Mouse (Mus musculus) brain, embryonic 14.5 days (tissue): ENCODE data around the gene Zfp36. TPM values are rescaled to one million over a fixed set of nuclear protein-coding genes. Genes with fewer than 3 reads are reported as not detected.
A peak's percentile ranks its signal among the peaks of the same experiment; 100 is the strongest.

Source experiments
- DNase-seq: peaks from one replicate; pipeline ENCODE4 v3.0.0-alpha.2; 2011; ENCODE audit warnings: low read depth
- CTCF ChIP-seq: fragments of 200-500 bp; IDR thresholded peaks from 2 replicates; pipeline ENCODE4 v1.5.1; 2012; ENCODE audit warnings: inconsistent platforms, mild to moderate bottlenecking, moderate library complexity, borderline replicate concordance; ENCODE audit not compliant: insufficient read depth, insufficient read length; ENCODE audit errors: extremely low read depth
- POLR2A ChIP-seq: fragments of 200-500 bp; IDR thresholded peaks from 2 replicates; pipeline ENCODE4 v1.6.1; 2012; ENCODE audit warnings: mild to moderate bottlenecking, inconsistent platforms, borderline replicate concordance; ENCODE audit not compliant: poor library complexity, insufficient read depth, insufficient read length, severe bottlenecking; ENCODE audit errors: extremely low read depth
- polyA plus RNA-seq: library from polyadenylated mRNA; depleted of rRNA; stranded (reverse); fragments of >200 nt; gene quantifications from 2 replicates; pipeline ENCODE4 v1.2.3, GENCODE M21; 2012

Gene Zfp36
- polyA plus RNA-seq, 1 experiment = 4.1 TPM

GRCm38 (mm10) chr7:28356981-28357380 lies 23.1 kb downstream of the Zfp36 start:
- TF ChIP-seq POLR2A (no peak), CTCF (no peak)
- DNase-seq = no peak

DNA sequence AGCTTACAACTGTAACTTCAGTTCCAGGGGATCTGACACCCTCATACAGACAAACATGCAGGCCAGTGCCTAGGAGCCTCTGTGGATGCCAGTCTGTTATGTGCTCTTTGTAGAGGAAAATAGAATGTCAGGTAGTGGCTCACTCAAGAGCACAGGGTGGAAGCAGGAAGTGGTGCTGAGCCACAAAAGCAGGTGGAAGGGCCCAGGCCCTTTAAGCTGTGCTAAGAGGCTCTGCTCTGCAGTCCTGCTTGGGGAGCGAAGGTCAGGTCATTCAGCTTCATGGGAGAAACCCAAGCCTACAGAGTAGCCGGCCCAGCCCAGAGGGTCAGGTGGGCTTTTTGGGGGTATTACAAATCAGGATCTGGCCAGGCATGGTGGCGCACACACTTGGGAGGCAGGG lies 24.8 kb downstream of the Zfp36 start:
- DNase-seq = no peak
- TF ChIP-seq POLR2A (no peak), CTCF (no peak)

- no peak for TF ChIP-seq POLR2A
- TF ChIP-seq CTCF = no peak
- DNase-seq = no peak
Observed at GRCm38 (mm10) chr7:28354596-28354995, 25.5 kb downstream of the Zfp36 start.

DNA sequence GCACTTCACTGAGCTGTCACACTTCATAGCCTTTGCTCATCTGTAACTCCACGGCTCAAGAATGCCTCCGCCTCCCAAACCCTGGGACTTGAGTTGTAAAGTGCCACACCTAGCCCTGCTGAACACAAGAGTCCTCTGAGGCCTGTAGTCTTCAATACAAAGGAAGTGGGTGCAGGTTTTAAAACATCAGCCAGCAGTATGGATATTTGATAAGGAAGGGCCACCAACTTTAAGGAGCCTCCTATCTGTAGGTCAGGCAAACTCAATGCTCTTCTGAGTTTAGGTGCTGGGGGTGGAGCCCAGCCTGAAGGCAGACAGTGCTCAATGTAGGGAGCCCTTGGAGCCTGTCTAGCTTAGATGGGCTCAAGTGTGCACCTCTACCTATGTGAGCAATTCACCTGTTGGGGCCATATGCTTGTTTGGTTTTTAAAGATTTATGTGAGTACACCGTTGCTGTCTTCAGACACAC lies 25.9 kb downstream of the Zfp36 start:
- TF ChIP-seq CTCF = no peak
- no peak for TF ChIP-seq POLR2A
- no peak for DNase-seq

DNA sequence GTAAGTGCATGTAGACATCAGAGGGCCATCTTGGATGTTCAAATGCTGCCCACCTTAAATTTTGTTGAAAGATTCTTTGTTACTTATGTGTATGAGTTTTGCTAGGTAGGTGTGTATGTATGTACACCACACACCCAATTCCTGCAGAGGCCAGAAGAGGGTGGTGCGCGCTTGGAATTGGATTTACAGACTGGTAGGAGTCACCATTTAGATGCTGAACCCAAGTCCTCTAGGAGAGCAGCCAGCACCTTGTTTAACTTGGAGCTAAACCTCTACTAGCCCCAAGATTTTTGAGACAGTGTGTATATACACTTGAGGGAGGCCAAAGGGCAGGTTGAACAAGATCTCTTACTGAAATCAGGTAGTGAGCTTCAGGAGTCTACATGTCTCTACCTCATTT lies 26.8 kb downstream of the Zfp36 start:
- DNase-seq = no peak
- TF ChIP-seq POLR2A (no peak), CTCF (no peak)

DNA sequence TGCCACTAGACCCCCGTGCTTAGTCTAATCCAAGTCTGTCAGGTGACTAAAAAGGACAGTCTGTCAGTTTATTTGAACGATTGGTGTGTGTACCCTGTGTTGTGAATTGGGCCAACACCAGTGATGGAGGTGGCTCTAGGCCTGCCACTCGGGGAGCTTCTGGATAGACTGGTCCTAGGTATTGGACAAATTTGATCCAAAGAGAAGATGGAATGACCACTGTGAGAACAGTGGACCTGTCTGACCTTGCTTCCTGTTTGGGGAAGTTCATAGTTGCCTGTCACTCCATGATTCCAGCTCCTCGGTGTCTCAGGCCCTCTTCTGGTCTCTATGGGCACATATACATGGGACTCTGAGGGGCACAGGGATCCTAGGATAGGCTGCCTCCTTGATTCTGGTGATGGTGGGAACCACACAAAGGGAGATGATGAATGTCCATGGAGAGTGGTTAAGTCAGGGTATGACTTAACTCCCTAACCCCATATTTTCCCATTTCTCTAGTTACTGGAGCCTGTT lies 28.3 kb downstream of the Zfp36 start:
- DNase-seq = no peak
- TF ChIP-seq POLR2A (no peak), CTCF (no peak)

- peak; percentile 99 for DNase-seq
- TF ChIP-seq CTCF (no peak), POLR2A (peak; percentile 62; the same call in 1 of the 2 replicates)
Observed at GRCm38 (mm10) chr7:28350155-28350883, 29.7 kb downstream of the Zfp36 start, which contains the start of gene Rps16. Gene Rps16 (plus strand): TSS chr7:28350652.

DNA sequence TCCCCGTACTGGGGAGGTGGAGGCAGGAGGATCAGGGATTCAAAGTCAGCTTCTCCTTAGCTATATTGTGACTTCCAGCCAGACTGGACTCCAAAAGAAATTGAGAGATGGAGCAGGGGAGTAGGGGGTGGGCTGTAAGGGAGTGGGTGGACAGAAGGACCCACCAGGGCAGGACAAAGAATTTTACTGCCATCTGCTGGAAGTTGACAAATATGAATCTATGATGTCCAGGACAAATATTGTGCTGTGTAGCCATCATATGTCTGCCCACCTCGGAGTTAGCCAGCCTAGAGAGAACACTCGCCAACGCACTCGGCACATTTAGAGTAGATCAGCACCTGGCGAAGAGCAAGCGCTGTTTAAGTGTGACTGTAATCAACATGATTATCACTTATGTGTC lies 31.5 kb downstream of the Zfp36 start:
- TF ChIP-seq CTCF (peak; percentile 20; the same call in 1 of the 2 replicates), POLR2A (no peak)

GRCm38 (mm10) chr7:28347746-28348145 lies 32.3 kb downstream of the Zfp36 start:
- TF ChIP-seq CTCF (no peak), POLR2A (no peak)
- no peak for DNase-seq

More for the DNA sequence above, 31.5 kb downstream of the Zfp36 start:
- peak; percentile 33 for DNase-seq

DNA sequence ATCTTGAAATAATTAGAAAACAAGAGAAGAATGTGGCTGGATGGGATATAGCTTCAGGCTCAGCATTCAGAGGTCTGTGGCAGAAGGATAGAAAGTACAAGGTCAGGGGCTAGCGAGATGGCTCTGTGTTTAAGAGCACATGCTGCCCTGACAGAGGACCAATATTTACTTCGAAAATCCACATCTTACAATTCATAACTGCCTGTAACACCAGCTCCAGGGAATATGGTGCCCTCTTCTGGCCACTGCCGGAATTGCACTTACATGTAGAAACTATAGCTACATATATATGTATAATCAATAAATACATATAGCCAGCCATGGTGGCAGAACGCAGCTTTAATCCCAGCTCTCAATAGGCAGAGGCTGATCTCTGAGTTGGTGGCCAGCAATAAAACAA lies 35.4 kb downstream of the Zfp36 start:
- TF ChIP-seq CTCF = peak; percentile 77; the same call in 1 of the 2 replicates
- TF ChIP-seq POLR2A = no peak
- peak; percentile 87 for DNase-seq

- no peak for DNase-seq
- TF ChIP-seq CTCF (no peak), POLR2A (no peak)
Observed at GRCm38 (mm10) chr7:28341381-28341780, 38.7 kb downstream of the Zfp36 start.

DNA sequence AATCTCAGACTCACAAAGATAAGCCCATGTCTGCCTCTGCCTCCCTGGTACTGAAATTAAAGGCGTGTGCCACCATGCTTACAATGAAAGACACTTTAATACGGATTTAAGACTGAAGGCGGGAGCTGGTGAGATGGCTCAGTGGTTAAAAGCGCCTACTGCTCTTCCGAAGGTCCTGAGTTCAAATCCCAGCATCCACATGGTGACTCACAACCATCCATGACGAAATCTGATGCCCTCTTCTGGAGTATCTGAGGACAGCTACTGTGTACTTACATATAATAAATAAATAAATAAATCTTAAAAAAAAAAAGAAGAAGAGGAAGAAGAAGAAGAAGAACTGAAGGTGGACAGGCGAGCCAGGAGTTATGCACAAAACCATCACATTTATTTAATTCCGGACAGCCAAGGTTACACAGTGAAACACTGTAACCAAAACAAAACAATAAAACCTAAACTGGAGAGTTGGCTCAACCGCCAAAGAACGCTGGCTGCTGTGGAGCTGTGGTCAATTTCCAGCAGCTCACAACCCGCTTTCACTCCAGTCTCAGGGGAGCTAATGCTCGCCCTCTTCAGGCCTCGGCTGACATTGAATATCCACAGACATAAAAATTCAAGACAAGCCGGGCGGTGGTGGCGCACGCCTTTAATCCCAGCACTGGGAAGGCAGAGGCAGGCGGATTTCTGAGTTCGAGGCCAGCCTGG lies 40.7 kb downstream of the Zfp36 start:
- peak; percentile 53 for DNase-seq

More for the DNA sequence above, 40.7 kb downstream of the Zfp36 start:
- TF ChIP-seq POLR2A = no peak
